Mouse (Mus musculus) hindbrain, embryonic 15.5 days (tissue): ENCODE measurements around the gene Olfr1390. TPM values are rescaled to one million over a fixed set of nuclear protein-coding genes. Genes with fewer than 3 reads are reported as not detected.

Source experiments
- polyA plus RNA-seq: library from polyadenylated mRNA; unstranded; fragments of >200 nt; fragmentation: Nextera tagmentation; extraction: Ambion mirVana; gene quantifications from 2 replicates; pipeline ENCODE4 v1.2.1, GENCODE M21; 2015

The Olfr1390 gene
- polyA plus RNA-seq, 1 experiment from 2014 or later: not detected

Other genes starting within 250 kb of the Olfr1390 start
- not detected in 2 replicates for gene Olfr1396, start 220.3 kb upstream of the Olfr1390 start, polyA plus RNA-seq
- not detected in 2 replicates for gene Olfr1395, start 192.9 kb upstream of the Olfr1390 start, polyA plus RNA-seq
- not detected in 2 replicates for gene Olfr1394, start 180.8 kb upstream of the Olfr1390 start, polyA plus RNA-seq
- gene Btnl9, start 148.0 kb upstream of the Olfr1390 start, polyA plus RNA-seq: 0.22 TPM in 1 of 2 replicates, not detected in the other
- gene Zfp62, start 131.9 kb upstream of the Olfr1390 start, polyA plus RNA-seq: 38.0 and 40.7 TPM in 2 replicates
- 34.7 and 36.2 TPM in 2 replicates for gene Mgat1, start 91.0 kb upstream of the Olfr1390 start, polyA plus RNA-seq
- gene Olfr1393, start 56.9 kb upstream of the Olfr1390 start, polyA plus RNA-seq: not detected in 2 replicates
- not detected in 2 replicates for gene Olfr1392, start 49.9 kb upstream of the Olfr1390 start, polyA plus RNA-seq
- not detected in 2 replicates for gene Olfr10, start 30.4 kb upstream of the Olfr1390 start, polyA plus RNA-seq
- not detected in 2 replicates for gene Olfr1391, start 12.4 kb upstream of the Olfr1390 start, polyA plus RNA-seq
- not detected in 2 replicates for gene Olfr1389, start 87.9 kb downstream of the Olfr1390 start, polyA plus RNA-seq
- 0.08 and 0.12 TPM in 2 replicates for gene Olfr1388, start 101.4 kb downstream of the Olfr1390 start, polyA plus RNA-seq
- gene Olfr1387, start 120.2 kb downstream of the Olfr1390 start, polyA plus RNA-seq: not detected in 2 replicates
- gene Olfr1386, start 129.9 kb downstream of the Olfr1390 start, polyA plus RNA-seq: not detected in 2 replicates
- gene Olfr1385, start 153.9 kb downstream of the Olfr1390 start, polyA plus RNA-seq: not detected in 2 replicates
- gene Olfr1384, start 171.5 kb downstream of the Olfr1390 start, polyA plus RNA-seq: not detected in 2 replicates
- not detected in 2 replicates for gene Olfr1383, start 184.5 kb downstream of the Olfr1390 start, polyA plus RNA-seq
- not detected in 2 replicates for gene Olfr1382, start 193.1 kb downstream of the Olfr1390 start, polyA plus RNA-seq
- not detected in 2 replicates for gene Olfr1381, start 208.3 kb downstream of the Olfr1390 start, polyA plus RNA-seq
- not detected in 2 replicates for gene Olfr1380, start 221.7 kb downstream of the Olfr1390 start, polyA plus RNA-seq